Mouse (Mus musculus) midbrain, embryonic 15.5 days (tissue): ENCODE measurements around the gene Dpf3. TPM values are rescaled to one million over a fixed set of nuclear protein-coding genes. Genes with fewer than 3 reads are reported as not detected.

Experiments
- ATAC-seq: fragments of 200-750 bp; cut with Nextera tagmentation; replicated peaks from 2 replicates; pipeline ENCODE4 v1.8.0; 2017; ENCODE audit warnings: moderate TSS enrichment
- H3K27ac ChIP-seq: fragments of 300-500 bp; sonication (generic); 2 replicates; pipeline ENCODE4 v1.5.1; 2015; ENCODE audit warnings: mild to moderate bottlenecking, inconsistent platforms
- H3K27me3 ChIP-seq: fragments of 300-500 bp; sonication (generic); replicated peaks from 2 replicates; pipeline ENCODE4 v1.6.1; 2015; ENCODE audit warnings: inconsistent platforms
- H3K36me3 ChIP-seq: fragments of 300-500 bp; sonication (generic); replicated peaks from 2 replicates; pipeline ENCODE4 v1.6.1; 2015; ENCODE audit warnings: inconsistent platforms
- H3K4me1 ChIP-seq: fragments of 300-500 bp; sonication (generic); 2 replicates; pipeline ENCODE4 v1.6.1; 2015; ENCODE audit warnings: inconsistent platforms
- H3K4me2 ChIP-seq: fragments of 300-500 bp; sonication (generic); 2 replicates; pipeline ENCODE4 v1.6.1; 2015; ENCODE audit warnings: inconsistent platforms, mild to moderate bottlenecking, moderate library complexity
- H3K4me3 ChIP-seq: fragments of 300-500 bp; sonication (generic); 2 replicates; pipeline ENCODE4 v1.5.1; 2015; ENCODE audit warnings: mild to moderate bottlenecking, inconsistent platforms
- H3K9ac ChIP-seq: fragments of 300-500 bp; sonication (generic); 2 replicates; pipeline ENCODE4 v1.6.1; 2015; ENCODE audit warnings: mild to moderate bottlenecking, inconsistent platforms
- H3K9me3 ChIP-seq: fragments of 300-500 bp; sonication (generic); 2 replicates; pipeline ENCODE4 v1.6.1; 2016; ENCODE audit warnings: inconsistent platforms
- WGBS: fragments of 180-500 bp; shearing (Covaris S2); methylation state at CpG from one replicate; pipeline ENCODE4 v1.1.7; 2015; ENCODE audit warnings: mixed read lengths; 5-methylcytosine and 5-hydroxymethylcytosine counted together
- polyA plus RNA-seq: library from polyadenylated mRNA; unstranded; fragments of >200 nt; fragmentation: Nextera tagmentation; extraction: Ambion mirVana; gene quantifications from 2 replicates; pipeline ENCODE4 v1.2.1, GENCODE M21; 2015

Gene Dpf3
- polyA plus RNA-seq, 1 experiment from 2014 or later: 26.9 TPM

DNA sequence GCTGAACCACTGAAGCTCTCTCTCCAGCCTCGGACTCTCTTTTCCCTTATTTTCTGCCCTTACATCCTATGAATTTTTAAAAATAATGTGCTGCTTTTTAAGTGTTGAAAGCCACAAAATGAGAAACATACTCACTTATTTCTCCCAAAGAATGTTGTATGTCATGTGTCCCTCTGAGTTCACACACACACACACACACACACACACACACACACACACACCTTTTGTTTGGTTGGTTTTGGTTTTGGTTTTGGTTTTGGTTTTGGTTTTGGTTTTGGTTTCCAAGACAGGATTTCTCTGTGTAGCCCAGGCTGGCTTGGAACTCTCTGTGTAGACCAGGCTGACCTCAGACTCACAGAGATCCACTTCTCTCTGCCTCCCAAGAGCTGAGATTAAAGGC is 37.0 kb downstream of the Dpf3 start:
- H3K36me3 ChIP-seq: no peaks in the 10 kb centered on the region
- H3K9ac ChIP-seq: no peak overlapping the region
- H3K9me3 ChIP-seq: no peaks in the 10 kb centered on the region
- H3K4me3 ChIP-seq: no peak overlapping the region
- H3K4me2 ChIP-seq: no peak overlapping the region
- H3K27me3 ChIP-seq: no peaks in the 10 kb centered on the region
- no peak for ATAC-seq
- H3K4me1 ChIP-seq: peaks cover 14% of the 10 kb centered on the region; the same call in 1 of the 2 replicates
- no peak overlapping the region for H3K27ac ChIP-seq
- WGBS: 97% methylated on average over 1 of the region's 1 CpGs

DNA sequence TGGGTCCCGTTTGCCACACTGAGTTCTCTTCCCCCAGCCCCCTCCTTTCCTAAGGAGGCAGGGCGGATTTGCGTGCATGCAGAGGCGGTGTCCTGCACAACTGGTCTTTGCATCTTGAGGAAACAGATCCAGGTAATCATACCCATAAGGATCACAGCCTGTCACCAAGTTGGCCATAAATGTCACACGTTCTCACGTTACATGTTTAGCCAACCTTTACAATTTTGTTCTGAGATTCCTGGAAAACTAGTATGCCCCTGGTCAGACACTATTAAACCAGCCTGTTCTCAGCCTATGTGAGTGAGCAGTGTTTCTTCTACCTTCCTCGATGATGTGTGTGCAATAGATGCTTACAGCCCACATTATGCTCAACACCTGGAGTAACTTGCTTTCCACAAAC is 38.3 kb downstream of the Dpf3 start:
- no peak for ATAC-seq
- no peak overlapping the region for H3K4me2 ChIP-seq
- WGBS: 90% methylated on average over 7 of the region's 7 CpGs
- H3K36me3 ChIP-seq: no peaks in the 10 kb centered on the region
- H3K9ac ChIP-seq: no peak overlapping the region
- H3K9me3 ChIP-seq: no peaks in the 10 kb centered on the region
- H3K4me3 ChIP-seq: no peak overlapping the region
- H3K4me1 ChIP-seq: peaks cover 14% of the 10 kb centered on the region; the same call in 1 of the 2 replicates
- no peak overlapping the region for H3K27ac ChIP-seq
- H3K27me3 ChIP-seq: no peaks in the 10 kb centered on the region

DNA sequence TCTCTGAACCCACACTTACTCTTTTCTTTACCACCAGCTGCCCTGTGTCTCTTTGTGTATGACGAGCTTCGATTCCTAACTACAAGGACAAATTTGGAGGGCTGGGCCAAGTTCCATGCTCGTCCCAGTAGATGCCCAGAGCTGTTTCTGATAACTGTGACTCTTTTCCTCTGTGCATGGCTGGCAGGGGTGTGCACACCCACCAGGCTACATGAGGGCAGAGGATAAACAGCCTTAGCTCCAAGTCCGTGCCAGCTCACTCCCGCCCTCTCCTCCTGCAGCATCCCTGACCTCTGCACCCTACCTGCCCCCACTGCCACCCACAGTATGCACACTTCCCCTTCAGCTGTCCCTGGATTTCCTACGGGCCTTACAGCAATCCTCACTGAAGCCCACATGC is 41.9 kb downstream of the Dpf3 start:
- Histone ChIP-seq H3K36me3 (no peaks in the 10 kb centered on the region), H3K27ac (no peak overlapping the region), H3K27me3 (no peaks in the 10 kb centered on the region), H3K4me3 (no peak overlapping the region), H3K9ac (no peak overlapping the region), H3K9me3 (no peaks in the 10 kb centered on the region), H3K4me1 (peaks cover 6% of the 10 kb centered on the region; the same call in 1 of the 2 replicates), H3K4me2 (no peak overlapping the region)
- WGBS: 82% methylated on average over 6 of the region's 6 CpGs
- no peak for ATAC-seq

DNA sequence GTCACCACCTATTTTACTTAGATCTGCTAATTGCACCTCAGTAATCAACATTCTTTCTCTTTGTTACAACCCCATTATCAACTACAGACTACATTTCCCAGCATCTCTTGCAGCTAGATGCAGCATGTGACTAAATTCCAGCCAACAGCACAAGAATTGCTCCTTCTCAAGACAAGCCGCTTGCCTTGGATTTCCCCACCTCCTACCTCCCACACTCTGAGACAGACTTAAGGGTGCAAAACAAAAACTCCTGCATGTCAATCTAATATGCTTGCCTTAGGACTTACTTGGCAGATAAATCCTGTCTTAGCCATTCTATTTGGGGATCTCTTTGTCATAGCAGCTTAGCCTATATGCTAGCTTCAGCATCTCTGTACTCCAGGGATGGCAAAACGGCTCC is 43.1 kb downstream of the Dpf3 start:
- Histone ChIP-seq H3K9me3 (no peaks in the 10 kb centered on the region), H3K4me3 (no peak overlapping the region), H3K4me2 (no peak overlapping the region), H3K27ac (no peak overlapping the region), H3K36me3 (no peaks in the 10 kb centered on the region), H3K27me3 (no peaks in the 10 kb centered on the region), H3K9ac (no peak overlapping the region), H3K4me1 (peaks cover 6% of the 10 kb centered on the region; the same call in 1 of the 2 replicates)
- WGBS: 84% methylated on average over 2 of the region's 2 CpGs
- ATAC-seq: no peak

DNA sequence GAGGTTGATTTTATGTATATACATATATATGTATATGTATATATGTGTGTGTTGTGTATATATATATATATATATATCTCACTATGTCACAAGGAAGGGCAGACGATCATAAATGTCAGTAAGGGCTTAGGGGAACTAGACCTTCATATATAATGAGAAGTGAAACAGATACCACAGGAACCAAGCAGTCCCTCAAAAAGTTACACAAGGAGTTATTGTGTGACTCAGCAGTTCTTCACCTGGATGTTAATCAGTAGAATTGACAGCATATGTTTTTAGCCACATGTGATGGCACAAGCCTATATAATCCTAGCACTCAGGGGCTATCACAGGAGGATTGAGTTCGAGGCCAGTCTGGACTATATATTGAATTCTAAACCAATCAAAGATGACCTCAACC is 49.5 kb downstream of the Dpf3 start:
- H3K4me3 ChIP-seq: no peak overlapping the region
- no peaks in the 10 kb centered on the region for H3K36me3 ChIP-seq
- no peak overlapping the region for H3K9ac ChIP-seq
- 93% methylated on average over 2 of the region's 2 CpGs for WGBS
- H3K9me3 ChIP-seq: no peaks in the 10 kb centered on the region
- no peaks in the 10 kb centered on the region for H3K4me1 ChIP-seq
- no peak overlapping the region for H3K4me2 ChIP-seq
- no peak overlapping the region for H3K27ac ChIP-seq
- no peaks in the 10 kb centered on the region for H3K27me3 ChIP-seq
- ATAC-seq: no peak

DNA sequence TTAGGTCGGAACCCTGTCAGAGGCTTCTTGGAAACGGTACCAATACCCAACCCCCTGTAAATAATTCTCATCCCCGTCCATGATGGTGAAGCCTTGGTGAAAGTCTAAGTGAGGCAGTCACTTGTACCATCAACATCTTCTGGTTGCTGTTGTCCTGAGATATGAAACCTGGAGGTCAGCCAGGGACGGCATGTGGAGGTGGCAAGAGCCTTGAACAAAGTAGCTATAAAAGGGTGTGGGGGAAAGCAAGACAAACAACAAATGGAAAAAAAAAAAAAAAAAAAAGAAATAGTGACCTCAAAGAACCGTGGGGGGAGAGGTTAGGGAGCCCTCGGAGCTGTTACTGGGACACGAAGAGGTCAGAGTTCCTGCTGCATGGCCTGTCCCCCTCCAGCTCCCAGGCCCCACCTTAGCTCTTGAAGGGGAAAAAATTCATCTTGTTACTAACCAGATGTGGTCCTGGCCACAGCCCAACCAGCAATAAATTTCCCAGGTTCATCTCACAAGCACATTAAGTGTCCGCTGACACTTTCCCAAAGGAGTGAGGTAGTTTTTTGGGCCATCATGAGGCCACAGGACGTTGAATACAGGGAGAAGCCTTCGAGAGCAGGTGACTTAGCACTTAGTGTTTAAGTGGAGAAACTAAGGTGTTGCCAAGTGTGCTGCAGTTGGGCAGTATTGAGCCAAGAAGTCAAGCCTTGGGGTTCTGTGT is 53.4 kb downstream of the Dpf3 start:
- WGBS: 62% methylated on average over 10 of the region's 10 CpGs
- no peak overlapping the region for H3K27ac ChIP-seq
- H3K4me3 ChIP-seq: no peak overlapping the region

DNA sequence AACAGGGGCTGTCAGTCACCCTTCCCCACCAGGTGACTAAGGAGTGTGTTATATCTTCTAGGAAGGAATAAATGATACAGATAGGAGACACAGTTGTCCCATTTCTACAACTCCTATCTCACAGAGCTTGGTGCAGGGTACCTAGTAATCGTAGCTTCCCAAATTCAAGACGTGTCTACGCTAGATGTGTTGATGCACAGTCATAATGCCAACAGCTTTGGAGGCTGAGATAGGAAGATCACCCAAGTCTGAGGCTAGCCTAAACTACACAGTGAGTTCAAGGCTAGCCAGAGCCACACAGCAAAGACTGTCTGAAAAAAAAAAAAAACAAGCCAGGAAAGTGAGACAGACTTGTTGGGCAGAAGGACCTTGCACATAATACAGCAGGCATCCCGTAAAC is 54.1 kb downstream of the Dpf3 start:
- H3K9ac ChIP-seq: no peak overlapping the region
- H3K9me3 ChIP-seq: no peaks in the 10 kb centered on the region
- 93% methylated on average over 4 of the region's 4 CpGs for WGBS
- no peak overlapping the region for H3K4me2 ChIP-seq
- H3K27me3 ChIP-seq: no peaks in the 10 kb centered on the region
- H3K4me1 ChIP-seq: no peaks in the 10 kb centered on the region
- no peak overlapping the region for H3K4me3 ChIP-seq
- no peak overlapping the region for H3K27ac ChIP-seq
- ATAC-seq: no peak
- H3K36me3 ChIP-seq: no peaks in the 10 kb centered on the region

More for the DNA sequence above, 53.4 kb downstream of the Dpf3 start:
- Histone ChIP-seq H3K27me3 (no peaks in the 10 kb centered on the region), H3K4me1 (no peaks in the 10 kb centered on the region), H3K9me3 (no peaks in the 10 kb centered on the region), H3K36me3 (no peaks in the 10 kb centered on the region), H3K9ac (no peak overlapping the region), H3K4me2 (no peak overlapping the region)
- no peak for ATAC-seq

DNA sequence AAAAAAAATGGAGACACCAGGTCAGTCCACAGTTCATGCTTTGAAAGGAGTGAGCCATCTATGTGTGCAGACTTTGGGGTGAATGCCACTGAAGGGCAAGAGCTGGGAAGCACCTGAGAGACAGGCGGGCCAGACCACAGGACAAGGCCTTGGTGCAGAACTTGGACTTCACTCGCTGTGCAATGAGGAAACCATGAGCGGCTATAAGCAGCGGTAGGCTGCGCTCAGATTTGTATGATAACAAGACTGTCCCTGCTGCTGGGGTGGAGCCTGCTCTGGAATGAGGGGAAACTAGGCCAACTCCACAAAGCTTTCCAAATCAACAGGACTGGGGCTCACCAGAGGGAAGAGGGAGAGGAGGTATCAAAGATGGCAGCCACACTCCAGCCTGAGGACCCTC is 57.3 kb downstream of the Dpf3 start:
- WGBS: 95% methylated on average over 5 of the region's 5 CpGs
- Histone ChIP-seq H3K4me1 (peaks cover 3% of the 10 kb centered on the region; the same call in 1 of the 2 replicates), H3K9me3 (no peaks in the 10 kb centered on the region), H3K27me3 (no peaks in the 10 kb centered on the region), H3K4me2 (no peak overlapping the region), H3K4me3 (no peak overlapping the region), H3K27ac (no peak overlapping the region), H3K36me3 (no peaks in the 10 kb centered on the region), H3K9ac (no peak overlapping the region)
- no peak for ATAC-seq

DNA sequence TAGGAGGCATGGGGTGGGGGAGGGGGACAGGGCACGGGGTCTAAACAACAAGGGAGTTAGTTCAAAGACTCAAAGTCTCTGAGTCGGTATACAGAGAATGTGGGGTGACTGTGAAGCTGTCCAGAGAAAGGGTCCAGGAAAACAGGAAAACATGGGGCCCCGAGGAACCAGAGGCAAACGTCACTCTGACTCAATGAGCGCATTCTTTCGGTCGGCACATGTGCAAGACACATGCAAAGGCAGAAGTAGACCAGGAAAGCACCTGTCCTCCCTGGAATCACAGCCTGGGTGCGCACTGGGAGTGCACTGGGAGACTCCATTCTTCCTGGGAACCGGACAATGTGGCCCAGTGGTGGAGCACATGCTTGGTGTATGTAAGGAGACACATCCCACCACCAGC is 59.5 kb downstream of the Dpf3 start:
- Histone ChIP-seq H3K27me3 (no peaks in the 10 kb centered on the region), H3K36me3 (no peaks in the 10 kb centered on the region), H3K27ac (no peak overlapping the region), H3K4me2 (no peak overlapping the region), H3K4me1 (peaks cover 11% of the 10 kb centered on the region; the same call in 1 of the 2 replicates), H3K4me3 (no peak overlapping the region), H3K9ac (no peak overlapping the region), H3K9me3 (no peaks in the 10 kb centered on the region)
- 64% methylated on average over 9 of the region's 9 CpGs for WGBS
- no peak for ATAC-seq

DNA sequence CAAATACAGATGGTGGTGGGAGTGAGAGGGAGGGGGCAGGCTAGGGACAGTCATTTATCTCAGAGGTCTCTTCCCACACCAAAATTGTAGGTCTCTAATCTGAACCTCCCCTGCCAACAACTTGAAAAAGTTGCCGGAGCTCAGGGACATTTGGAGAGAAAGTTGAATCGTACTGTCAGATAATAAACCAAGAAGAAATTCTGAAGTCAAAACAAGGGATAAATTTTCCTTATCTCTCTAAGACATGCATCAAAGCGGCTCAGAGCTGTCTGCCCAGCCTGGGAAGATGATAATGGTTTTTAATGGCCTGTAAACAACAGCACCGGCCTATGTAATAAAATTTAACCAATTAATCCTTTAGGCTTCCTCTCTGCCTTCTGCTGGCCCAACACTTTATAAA is 59.9 kb downstream of the Dpf3 start:
- ATAC-seq: no peak
- Histone ChIP-seq H3K4me1 (peaks cover 11% of the 10 kb centered on the region; the same call in 1 of the 2 replicates), H3K27me3 (no peaks in the 10 kb centered on the region), H3K9ac (no peak overlapping the region), H3K4me3 (no peak overlapping the region), H3K9me3 (no peaks in the 10 kb centered on the region), H3K27ac (no peak overlapping the region), H3K36me3 (no peaks in the 10 kb centered on the region), H3K4me2 (no peak overlapping the region)
- WGBS: 55% methylated on average over 4 of the region's 4 CpGs

DNA sequence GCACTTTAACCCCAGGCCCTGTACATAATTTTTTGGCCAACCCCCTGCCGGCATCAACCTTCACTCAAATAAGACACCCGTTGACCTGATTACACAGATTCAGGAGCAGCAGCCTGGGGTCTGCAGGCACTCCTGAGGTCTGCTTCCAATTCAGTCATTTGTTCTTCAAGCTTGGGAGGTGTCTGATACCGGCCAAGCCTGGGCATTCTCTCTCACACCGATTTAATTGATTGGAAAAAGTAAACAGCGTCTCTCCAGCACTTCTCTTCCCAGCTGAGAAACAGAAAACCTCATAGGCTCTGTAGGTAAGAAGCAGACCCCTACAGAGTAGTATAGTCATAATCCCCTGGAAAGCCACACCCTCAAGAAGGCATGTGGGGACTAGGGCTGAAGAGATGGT is 61.2 kb downstream of the Dpf3 start:
- no peaks in the 10 kb centered on the region for H3K36me3 ChIP-seq
- no peaks in the 10 kb centered on the region for H3K27me3 ChIP-seq
- H3K4me1 ChIP-seq: peaks cover 11% of the 10 kb centered on the region; the same call in 1 of the 2 replicates
- no peaks in the 10 kb centered on the region for H3K9me3 ChIP-seq
- ATAC-seq: no peak
- no peak overlapping the region for H3K4me2 ChIP-seq
- H3K9ac ChIP-seq: no peak overlapping the region
- H3K4me3 ChIP-seq: no peak overlapping the region
- WGBS: 57% methylated on average over 5 of the region's 5 CpGs
- H3K27ac ChIP-seq: no peak overlapping the region

DNA sequence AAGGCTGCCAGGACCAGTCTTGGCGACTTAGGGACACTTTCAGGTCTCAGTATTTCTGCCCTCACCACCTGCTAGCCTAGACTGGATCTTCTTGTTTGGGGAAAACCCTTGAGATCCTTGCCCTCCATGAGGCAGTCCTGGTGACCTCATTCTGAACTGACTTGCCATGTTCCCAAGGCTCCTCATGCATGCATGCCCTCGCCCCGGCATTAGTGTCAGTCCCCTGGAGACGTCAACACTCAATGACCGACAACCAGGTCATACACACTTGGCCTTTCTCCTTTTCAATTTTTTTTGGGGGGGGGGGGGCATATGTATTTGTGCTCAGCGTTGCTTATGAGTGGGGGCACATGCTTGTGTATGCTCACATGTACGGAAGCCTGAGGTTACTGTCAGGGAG is 61.8 kb downstream of the Dpf3 start:
- H3K4me2 ChIP-seq: no peak overlapping the region
- H3K4me3 ChIP-seq: no peak overlapping the region
- 75% methylated on average over 7 of the region's 7 CpGs for WGBS
- no peaks in the 10 kb centered on the region for H3K27me3 ChIP-seq
- H3K36me3 ChIP-seq: no peaks in the 10 kb centered on the region
- H3K9me3 ChIP-seq: no peaks in the 10 kb centered on the region
- no peak overlapping the region for H3K9ac ChIP-seq
- no peak for ATAC-seq
- H3K27ac ChIP-seq: peak overlapping the region; percentile 66
- peaks cover 11% of the 10 kb centered on the region; the same call in 1 of the 2 replicates for H3K4me1 ChIP-seq

DNA sequence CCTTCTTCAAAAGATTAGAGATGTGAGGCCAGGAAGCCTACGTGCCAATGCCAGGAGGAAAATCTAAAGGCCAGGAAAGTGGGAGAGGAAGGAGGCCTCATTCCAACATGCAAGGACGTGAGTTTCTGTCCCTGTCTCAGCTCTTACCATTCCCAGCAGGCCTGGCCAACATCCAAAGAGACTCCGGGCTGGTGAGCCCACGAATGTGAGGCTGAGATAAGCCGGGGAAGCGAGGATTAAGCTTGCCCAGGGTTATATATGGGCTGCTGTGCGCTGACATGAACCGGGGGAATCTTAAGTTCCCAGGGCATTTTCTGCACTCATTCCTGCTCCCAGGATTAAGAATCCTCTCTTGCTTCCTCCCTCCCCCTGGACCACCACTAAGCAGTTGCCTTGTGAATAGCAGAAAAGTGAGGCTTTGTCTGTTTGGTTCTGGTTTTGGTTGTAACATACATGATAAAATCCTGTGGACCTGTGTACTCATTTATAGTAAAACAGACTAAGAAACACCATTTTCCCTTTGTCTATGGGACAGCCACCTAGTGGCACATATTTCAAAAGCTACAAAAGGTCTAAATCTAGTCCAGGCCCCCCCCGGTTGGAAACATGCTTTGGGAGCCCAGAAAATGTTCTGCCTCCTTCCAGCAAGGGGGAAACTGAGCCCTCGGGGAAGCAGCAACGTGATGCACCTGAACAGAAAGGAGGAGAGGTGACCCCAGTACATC is 62.6 kb downstream of the Dpf3 start:
- Histone ChIP-seq H3K4me2 (no peak overlapping the region), H3K27ac (peak overlapping the region; percentile 66), H3K4me3 (no peak overlapping the region), H3K4me1 (peaks cover 11% of the 10 kb centered on the region; the same call in 1 of the 2 replicates), H3K36me3 (no peaks in the 10 kb centered on the region), H3K9ac (no peak overlapping the region), H3K9me3 (no peaks in the 10 kb centered on the region), H3K27me3 (no peaks in the 10 kb centered on the region)
- 39% methylated on average over 11 of the region's 11 CpGs for WGBS
- ATAC-seq: peak; percentile 70
